Comparison of ENCODE assay signal across 18 mouse cellular contexts in the genomic region with DNA sequence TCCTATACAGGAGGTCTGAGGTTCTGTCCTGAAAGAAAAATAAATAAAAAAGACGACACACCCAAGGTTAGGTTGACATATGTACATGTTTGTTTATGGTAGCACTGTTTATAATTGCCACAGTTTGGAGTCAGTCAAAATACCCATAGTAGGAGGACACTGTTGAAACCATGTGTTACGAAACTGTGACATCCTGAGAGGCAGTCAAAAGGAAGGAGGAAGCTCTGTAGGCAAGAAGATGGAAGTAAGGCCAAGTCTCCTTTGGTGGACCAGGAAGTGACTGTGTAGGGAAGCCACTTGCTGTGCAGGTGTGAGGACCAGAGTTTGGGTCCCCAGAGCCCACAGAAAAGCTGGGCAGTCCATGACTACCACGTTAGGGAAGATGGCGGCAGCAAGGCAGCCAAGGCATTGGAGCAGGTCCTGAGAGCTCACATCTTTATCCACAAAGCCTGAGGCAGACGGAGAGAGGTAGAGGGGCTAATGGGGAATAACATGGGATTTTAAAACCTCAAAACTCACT. TPM values are rescaled to one million over a fixed set of nuclear protein-coding genes. Genes with fewer than 3 reads are reported as not detected.
"Had no signal": no experiment of that assay in that cellular context is flagged by ENCODE, and none has a peak within 500 bp of the region (broad histone marks: within the 10 kb centered on the region; RNA-seq: fewer than 3 reads in every experiment).

No protein-coding gene starts in this region.

- H3K27ac ChIP-seq: left cerebral cortex, adult 2 months; limb, embryonic 10.5 days; liver, embryonic 14.5 days; midbrain, embryonic 10.5 days; neural tube, embryonic 13.5 days; stomach, postnatal 0 days had no signal

- DNase-seq: kidney, adult 8-10 months; kidney, postnatal 25 days; midbrain, embryonic 14.5 days; right cerebral cortex, postnatal 25 days had no signal

- H3K9ac ChIP-seq: liver, embryonic 14.5 days; neural tube, embryonic 13.5 days had no signal

- ATAC-seq: inflammation-experienced regulatory T-cells, adult 6 months; intestine, postnatal 0 days had no signal

- H3K4me2 ChIP-seq: neural tube, embryonic 13.5 days had no signal

- H3K4me3 ChIP-seq: left cerebral cortex, adult 2 months; limb, embryonic 10.5 days; midbrain, embryonic 10.5 days; neural tube, embryonic 13.5 days had no signal

- H3K27me3 ChIP-seq: neural tube, embryonic 13.5 days had no signal

- H3K36me3 ChIP-seq: limb, embryonic 10.5 days; midbrain, embryonic 10.5 days; neural tube, embryonic 13.5 days had no signal

- H3K9me3 ChIP-seq: limb, embryonic 10.5 days; midbrain, embryonic 10.5 days; neural tube, embryonic 13.5 days had no signal

RNA-seq across cellular contexts. Expression of gene Gm3625, which starts 48.3 kb away (rescaled TPM):
- total RNA-seq: layer of hippocampus, postnatal 25 days; left cerebral cortex, adult 2 months; left cerebral cortex, postnatal 14 days had no signal
- polyA plus RNA-seq: inflammation-experienced regulatory T-cells, adult 6 months; intestine, postnatal 0 days; kidney, embryonic 16.5 days; limb, embryonic 10.5 days; limb, embryonic 14.5 days; liver, embryonic 14.5 days; lung, embryonic 16.5 days; midbrain, embryonic 10.5 days; midbrain, embryonic 14.5 days; neural tube, embryonic 13.5 days; small intestine, adult 2 months; stomach, postnatal 0 days had no signal
